Mouse (Mus musculus) brown adipose tissue, adult 24 weeks (tissue): ENCODE results near the gene Fam53b. TPM values are rescaled to one million over a fixed set of nuclear protein-coding genes. Genes with fewer than 3 reads are reported as not detected.
A peak's percentile ranks its signal among the peaks of the same experiment; 100 is the strongest.

Experiments
- H3K27ac ChIP-seq: fragments of 200-500 bp; replicated peaks from 2 replicates; pipeline ENCODE4 v1.5.1; 2012; ENCODE audit warnings: low read depth, mild to moderate bottlenecking, low read length
- H3K4me1 ChIP-seq: fragments of 200-500 bp; 2 replicates; pipeline ENCODE4 v1.6.1; 2012; ENCODE audit warnings: low read length, mixed read lengths; ENCODE audit not compliant: control insufficient read depth, insufficient read depth, insufficient read length
- H3K4me3 ChIP-seq: fragments of 200-500 bp; 2 replicates; pipeline ENCODE4 v1.5.1; 2012; ENCODE audit warnings: low read depth, mild to moderate bottlenecking, low read length, moderate library complexity; ENCODE audit not compliant: insufficient read depth
- polyA plus RNA-seq: library from polyadenylated mRNA; stranded (reverse); fragments of >200 nt; gene quantifications from 2 replicates; pipeline ENCODE4 v1.2.4, GENCODE M21; 2012; ENCODE audit not compliant: missing spikeins, insufficient read depth, insufficient read length

Fam53b gene
- polyA plus RNA-seq, 1 experiment, result 44.1 TPM

DNA sequence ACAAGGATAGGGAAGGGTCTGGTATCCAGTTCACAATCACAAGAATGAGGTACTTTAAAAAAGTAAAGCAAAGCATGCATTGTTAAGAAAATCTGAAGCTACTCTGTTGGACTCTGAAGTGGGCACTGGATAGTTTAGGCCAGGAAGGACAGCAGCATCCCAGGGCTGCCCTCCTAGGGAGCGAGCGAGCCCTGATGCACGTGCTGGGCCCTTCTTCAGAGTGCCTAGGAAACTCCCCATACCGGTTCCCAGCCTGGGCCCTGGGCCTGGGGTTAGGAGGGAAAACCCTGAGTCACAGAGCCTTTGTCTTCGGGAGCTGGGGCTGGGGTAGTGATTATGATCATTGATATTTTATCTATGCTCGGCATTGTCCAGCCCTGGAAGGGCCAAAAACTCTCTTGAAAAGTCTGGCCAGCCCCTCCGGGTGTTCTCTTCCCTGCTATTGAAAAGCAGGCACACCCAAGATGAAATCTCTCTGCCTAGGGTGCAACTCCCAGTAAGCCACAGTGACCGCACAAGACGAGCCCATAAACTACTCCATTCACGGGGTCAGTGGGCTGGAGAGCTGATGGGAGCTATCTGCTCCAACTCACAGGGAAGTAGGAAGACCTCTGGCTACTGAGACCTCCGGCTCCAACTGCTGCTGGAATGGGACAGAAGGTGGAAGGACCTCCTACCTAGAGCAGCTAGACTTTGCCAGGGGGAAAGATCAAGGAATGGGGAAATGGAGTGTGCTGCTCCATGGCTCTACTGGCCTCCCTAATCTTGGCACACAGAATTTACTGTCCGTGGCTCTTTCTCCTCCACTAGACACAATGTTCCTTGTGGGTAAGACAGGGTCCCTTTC is 45.0 kb downstream of the Fam53b start:
- no peak overlapping the region for H3K4me3 ChIP-seq
- peak overlapping the region; percentile 6; the same call in 1 of the 2 replicates for H3K27ac ChIP-seq
- peaks cover 50% of the 10 kb centered on the region for H3K4me1 ChIP-seq

DNA sequence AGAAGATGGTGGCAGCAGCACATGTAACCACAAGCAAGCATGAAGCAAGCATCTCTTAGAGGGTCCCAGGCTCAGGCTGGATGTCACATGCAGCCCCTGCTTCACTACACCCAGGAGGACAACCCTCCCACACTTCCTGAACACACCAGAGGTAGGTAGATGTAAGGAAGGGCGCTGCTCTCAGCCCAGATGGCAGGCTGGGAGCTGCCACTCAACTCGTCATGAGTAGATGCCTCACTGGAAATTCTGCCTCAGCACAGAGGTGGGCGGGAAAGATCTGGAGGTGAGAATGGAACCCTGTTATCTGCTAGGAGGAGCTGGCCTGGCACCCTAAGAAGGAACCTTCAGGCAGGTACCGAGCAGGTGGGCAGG is 45.7 kb downstream of the Fam53b start:
- peaks cover 45% of the 10 kb centered on the region for H3K4me1 ChIP-seq
- H3K27ac ChIP-seq, result peak overlapping the region; percentile 45

DNA sequence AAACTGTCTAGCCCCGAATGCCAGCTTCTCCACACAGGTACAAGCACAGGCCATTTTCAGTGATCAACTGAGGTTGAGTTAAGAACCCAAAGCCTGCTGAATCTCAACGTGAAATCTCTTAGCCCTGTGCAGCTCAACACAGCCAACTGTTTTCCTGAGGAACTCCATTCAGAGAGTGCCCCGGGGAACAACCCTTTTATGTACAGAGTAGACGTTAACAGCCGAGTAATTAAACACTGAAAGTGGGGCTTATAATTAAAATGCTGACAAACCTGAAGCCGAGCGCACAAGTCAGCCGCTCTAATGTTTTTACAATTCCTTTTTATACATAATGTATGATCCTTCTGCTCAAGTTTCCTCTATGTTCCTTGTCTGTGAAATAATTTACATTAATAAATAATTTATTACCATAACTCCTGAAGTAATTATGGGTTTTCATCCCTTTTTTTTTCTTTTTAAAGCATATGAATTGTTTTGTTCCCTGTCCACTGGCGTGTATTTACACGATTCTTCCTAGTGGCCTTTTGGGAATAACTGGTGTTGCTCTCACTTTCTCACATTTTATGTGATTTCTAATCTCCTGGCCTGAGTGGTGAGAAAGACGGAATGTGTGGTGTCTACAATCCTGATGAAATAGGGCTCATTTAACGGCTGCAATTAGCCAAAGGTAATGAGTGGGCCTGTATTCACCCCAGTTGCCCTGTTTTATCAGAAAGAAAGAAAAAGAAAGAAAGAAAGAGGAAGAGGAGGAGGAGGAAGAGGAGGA is 46.3 kb downstream of the Fam53b start:
- Histone ChIP-seq H3K27ac (peak overlapping the region; percentile 45), H3K4me1 (peaks cover 44% of the 10 kb centered on the region), H3K4me3 (no peak overlapping the region)

More for the DNA sequence above, 45.7 kb downstream of the Fam53b start:
- H3K4me3 ChIP-seq, result no peak overlapping the region

DNA sequence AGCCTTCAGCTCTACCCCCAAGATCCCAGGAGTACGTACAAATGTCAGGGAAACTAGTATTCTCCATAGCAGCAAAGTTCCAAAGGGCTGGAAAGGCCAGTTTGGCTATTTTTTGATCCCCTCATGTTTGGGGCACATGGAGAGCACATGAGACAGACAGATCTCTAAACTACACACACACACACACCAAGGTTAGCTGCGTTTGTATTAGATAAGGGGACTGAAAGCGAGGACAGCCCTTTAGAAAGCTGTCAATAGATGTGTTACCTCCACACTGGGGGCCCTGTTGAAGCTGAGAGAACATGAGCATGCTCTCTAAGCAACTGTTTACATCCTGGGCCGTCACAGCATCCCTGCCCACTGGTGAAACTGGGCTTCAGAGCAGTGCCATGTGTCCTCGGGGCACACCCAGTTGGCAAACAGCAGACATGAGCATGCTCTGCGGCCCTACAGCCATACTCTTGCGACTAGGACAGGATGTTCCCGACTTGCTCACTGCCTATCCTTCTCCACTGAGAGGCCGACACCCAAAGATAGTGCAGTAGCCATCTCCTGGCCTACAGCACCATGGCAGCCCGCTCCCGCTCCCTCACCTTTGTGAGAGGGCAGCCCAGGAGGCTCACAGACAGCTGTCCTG is 47.3 kb downstream of the Fam53b start:
- Histone ChIP-seq H3K4me1 (peaks cover 44% of the 10 kb centered on the region), H3K4me3 (no peak overlapping the region), H3K27ac (peak overlapping the region; percentile 64)

DNA sequence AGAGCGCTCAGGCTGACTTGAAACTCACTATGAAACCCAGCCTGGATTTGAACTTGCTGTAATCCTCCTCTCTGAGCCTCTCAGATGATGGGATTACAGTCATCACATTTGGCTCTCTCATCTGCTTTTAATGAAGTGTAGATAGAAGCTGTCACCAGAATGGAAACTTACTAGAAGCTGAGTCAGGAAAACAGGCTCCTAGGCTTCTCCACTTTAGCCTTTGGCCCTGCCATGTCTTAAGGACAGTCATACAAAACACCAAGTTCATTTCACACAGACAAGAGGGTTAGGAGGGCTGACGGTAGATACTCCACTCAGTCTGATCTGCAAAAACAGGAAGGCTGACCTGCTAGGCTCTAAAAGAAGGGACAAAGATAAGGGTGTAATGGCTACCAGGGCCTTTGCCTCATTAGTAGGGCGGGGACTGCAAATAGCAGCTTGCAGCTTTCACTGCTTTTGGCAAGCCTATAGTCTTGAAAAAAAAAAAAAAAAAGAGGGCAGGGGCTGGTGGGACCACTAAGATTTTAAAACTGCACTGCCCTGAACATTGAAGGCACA is 48.0 kb downstream of the Fam53b start:
- no peak overlapping the region for H3K4me3 ChIP-seq
- peak overlapping the region; percentile 64 for H3K27ac ChIP-seq
- peaks cover 44% of the 10 kb centered on the region for H3K4me1 ChIP-seq

DNA sequence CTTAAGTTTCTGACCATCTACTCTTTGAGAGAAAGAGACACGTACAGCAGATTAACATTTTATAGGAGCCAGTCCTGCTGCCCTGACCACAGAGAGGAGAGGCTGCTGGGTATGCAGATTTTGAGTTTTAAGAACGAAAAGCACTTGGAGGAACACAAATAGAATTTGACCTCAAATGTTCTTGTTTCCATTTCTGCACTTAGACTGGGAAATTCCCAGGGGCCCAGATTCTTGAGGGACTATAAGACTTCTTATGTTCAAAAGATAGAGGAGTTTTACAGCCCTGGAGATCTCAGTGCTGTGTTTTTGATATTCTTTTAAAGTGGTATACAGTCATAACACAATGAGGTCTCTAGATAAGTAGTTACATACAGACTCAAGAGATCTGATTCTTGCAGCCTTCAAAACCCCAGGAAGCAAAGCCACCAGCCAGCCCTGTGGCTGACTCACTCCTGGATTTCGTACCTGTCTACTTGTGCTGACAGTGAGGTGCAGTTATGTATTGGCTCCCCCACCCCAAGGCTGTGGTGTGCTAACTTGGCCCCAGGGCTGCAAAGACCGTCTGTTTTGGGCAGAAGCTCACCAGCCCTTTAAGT is 48.7 kb downstream of the Fam53b start:
- H3K4me3 ChIP-seq, result no peak overlapping the region
- peaks cover 44% of the 10 kb centered on the region for H3K4me1 ChIP-seq
- peak overlapping the region; percentile 64 for H3K27ac ChIP-seq

DNA sequence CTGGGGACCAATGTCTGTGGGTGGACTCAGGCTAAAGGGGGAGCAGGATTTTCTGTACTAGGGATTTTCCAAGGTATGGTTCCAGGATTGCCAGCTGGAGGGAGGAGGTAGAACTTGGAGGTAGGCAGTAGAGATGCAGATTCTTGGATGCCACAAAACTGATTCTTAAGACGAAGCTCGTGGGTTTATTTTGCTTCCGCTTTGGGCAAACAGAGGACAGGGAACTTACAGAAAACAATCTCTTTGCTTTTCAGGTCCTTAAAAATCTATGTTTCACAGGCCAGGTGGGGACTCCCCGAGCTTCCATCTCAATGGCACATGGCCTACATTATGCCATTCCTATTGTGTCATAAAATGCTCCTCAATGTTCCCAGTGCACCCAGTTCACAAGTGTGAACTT is 49.4 kb downstream of the Fam53b start:
- Histone ChIP-seq H3K27ac (peak overlapping the region; percentile 47), H3K4me1 (peaks cover 38% of the 10 kb centered on the region), H3K4me3 (no peak overlapping the region)

DNA sequence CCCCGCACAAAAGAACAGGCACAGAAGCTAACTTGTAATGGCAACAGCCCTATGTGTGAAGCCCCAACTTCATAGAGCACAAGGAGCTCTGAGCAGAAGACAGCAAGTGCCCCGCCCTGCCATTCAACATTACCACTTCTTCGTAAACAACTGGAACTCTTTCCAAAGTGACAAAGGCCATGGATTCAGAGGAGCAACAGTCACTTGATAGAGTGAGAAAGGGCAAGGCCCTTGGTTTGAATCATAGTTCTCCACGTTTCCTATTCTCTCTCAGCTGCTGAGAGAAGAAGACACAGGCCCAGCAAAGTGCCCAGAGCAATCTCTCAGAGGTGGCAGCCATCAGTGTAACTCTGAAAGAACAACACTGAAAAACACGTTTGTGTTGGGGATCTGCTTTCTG is 49.8 kb downstream of the Fam53b start:
- peak overlapping the region; percentile 47 for H3K27ac ChIP-seq
- H3K4me3 ChIP-seq, result no peak overlapping the region
- peaks cover 34% of the 10 kb centered on the region for H3K4me1 ChIP-seq

DNA sequence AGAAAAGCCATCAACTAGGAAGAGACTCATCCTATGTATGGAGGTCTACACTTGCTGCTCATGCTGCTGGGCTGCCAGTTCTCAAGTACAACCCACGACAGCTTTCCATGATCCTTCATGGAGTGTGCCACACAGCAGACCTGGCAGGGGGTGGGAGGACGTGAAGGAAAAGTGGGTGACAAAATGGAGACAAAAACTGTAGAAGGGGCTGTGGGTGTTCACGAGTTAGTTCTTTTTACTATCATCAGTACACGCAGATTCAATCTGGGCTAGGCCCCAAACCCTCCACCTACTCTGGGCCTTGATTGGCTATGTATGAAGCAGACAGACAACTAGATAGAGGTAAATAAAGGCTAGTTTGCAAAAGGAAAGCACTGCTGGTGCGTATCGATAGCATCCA is 50.3 kb downstream of the Fam53b start:
- peak overlapping the region; percentile 47; the same call in 1 of the 2 replicates for H3K27ac ChIP-seq
- H3K4me1 ChIP-seq, result peaks cover 30% of the 10 kb centered on the region
- no peak overlapping the region for H3K4me3 ChIP-seq

DNA sequence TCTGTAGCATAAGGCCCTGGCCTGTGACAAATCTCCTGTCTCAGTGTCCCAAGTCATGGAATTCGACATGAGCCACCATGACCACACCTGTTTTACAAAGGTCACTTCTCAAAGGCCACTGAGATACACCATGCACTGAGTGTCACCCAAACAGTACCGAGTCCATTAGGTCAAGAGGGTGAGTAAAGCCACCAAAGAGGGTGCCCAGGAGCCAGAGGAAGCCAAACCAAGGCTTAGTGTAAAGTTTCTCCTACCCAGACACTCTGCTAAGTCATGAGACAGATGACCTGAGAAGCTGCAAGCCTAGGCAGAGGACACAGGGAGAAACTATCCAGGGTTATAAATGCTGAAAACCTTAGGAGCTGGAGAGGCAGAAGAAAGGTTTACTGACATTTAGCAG is 52.3 kb downstream of the Fam53b start:
- Histone ChIP-seq H3K4me3 (no peak overlapping the region), H3K4me1 (peaks cover 20% of the 10 kb centered on the region), H3K27ac (no peak overlapping the region)

DNA sequence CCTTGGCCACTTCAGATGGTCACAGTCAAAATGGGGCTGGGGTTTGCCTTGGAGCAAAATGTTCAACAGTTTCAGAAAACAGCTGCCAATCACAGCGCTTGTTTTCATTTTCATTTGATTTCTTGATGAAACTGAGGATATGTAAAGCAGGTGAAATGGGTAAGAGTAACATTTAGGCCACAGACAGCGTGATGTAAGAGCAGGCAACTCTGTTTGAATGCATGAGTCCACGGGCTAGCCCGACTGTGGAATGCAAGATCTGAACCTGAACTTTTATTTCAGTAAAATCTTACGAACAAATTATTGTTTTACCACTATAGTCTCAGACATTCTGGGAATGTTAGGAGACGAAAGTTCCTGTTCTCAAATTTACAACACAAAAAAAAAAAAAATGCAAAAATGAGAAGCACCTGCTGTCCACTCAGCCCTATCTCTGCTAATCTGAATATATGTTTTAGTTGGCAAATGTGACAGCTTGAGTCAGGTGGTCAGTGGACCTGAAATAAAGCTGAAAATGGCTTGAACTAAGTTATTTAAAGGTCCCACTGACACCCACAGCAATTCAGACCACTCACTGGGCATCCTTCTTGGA is 53.0 kb downstream of the Fam53b start:
- H3K27ac ChIP-seq, result no peak overlapping the region
- peaks cover 13% of the 10 kb centered on the region for H3K4me1 ChIP-seq
- H3K4me3 ChIP-seq, result no peak overlapping the region

DNA sequence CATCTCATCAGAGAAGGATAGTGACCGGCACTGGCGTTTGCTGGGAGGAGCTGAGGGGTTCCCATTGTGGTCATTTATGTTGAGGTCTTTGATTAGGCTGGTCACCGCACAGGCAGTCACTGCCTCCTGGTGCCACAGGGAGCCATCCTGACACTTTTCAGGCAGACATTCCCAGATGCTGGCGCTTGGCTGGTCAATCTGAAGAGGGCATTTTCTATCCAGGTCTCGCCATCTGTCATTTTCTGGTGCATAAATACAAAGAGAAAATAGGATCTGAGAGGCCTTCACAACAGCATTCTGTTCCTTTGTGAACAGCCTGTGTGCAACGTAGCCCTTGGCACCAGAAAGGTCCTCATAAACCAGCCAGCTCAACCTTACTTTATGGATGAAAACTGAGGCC is 53.8 kb downstream of the Fam53b start:
- H3K4me3 ChIP-seq, result no peak overlapping the region
- peaks cover 10% of the 10 kb centered on the region for H3K4me1 ChIP-seq
- H3K27ac ChIP-seq, result no peak overlapping the region

DNA sequence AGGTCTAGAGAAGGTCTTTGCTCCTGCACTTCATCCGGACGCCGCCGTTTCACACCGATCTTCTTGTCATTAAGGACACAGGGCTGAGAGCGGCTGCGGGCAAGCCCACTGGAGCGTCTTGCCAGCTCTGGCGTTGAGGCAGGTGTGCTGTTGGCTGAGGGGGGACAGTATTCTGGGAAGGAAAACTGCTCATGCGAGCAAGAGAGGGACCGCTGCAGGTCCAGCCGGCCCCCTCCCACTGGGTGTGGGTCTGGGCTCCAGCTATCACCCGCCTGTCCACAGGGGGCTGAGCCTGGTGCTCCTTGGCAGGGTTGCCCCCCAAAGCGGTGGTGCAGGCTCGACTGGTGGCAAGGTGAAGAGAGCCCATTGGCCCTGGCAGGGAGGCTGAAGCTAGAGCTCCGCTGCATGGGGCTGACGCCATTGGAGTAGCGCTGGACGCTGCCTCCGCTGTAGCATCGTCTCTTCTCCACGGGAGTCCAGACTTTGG is 54.2 kb downstream of the Fam53b start:
- H3K4me3 ChIP-seq, result no peak overlapping the region
- peaks cover 15% of the 10 kb centered on the region for H3K4me1 ChIP-seq
- no peak overlapping the region for H3K27ac ChIP-seq

DNA sequence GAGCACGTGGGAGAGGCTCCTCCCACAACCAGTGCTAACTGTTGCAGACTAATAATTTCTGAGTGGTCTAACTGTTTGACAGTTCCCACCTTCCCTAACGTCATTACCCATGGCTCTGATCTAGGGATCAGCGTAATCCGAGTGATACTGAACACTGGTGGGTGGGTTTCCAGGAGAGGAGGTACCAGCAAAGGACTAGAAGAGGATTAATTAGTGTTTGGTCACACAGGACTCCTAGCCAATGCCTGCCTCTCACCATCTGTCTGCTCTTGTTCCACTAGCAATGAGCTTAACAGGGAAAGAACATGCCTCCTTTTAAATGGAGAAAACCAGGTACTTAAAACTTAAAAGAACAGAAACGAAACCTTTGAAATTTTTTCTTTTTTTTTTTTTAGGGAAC is 54.8 kb downstream of the Fam53b start:
- Histone ChIP-seq H3K4me3 (no peak overlapping the region), H3K27ac (no peak overlapping the region), H3K4me1 (peaks cover 14% of the 10 kb centered on the region)
